Mouse (Mus musculus): ENCODE measurements at regions not wholly inside any gene's neighbourhood (a gene's known extent, or its start where the extent isn't known, plus 50 kb on each side); places are given as distances from the start of the nearest gene placed in this dataset.
"Not testable (repeated sequence)": the region's sequence is repeated elsewhere in the genome, so short reads cannot be mapped to it uniquely, and the experiment has no call there.

- no peak for DNase-seq
These were observed 61.6 kb downstream of the Zxdb start for GRCm38 (mm10) chrX:94785983-94786382.

- no peak for DNase-seq
These were observed 64.1 kb downstream of the Zxdb start for GRCm38 (mm10) chrX:94788331-94788920.

- not testable (repeated sequence) for DNase-seq
These were observed 72.5 kb downstream of the Zxdb start for GRCm38 (mm10) chrX:94796845-94797244.

- not testable (repeated sequence) for DNase-seq
These were observed 73.2 kb downstream of the Zxdb start for GRCm38 (mm10) chrX:94797348-94798182.

- not testable (repeated sequence) for DNase-seq
These were observed 73.8 kb downstream of the Zxdb start for GRCm38 (mm10) chrX:94798183-94798619.

- not testable (repeated sequence) for DNase-seq
These were observed 88.4 kb downstream of the Zxdb start for GRCm38 (mm10) chrX:94812760-94813159.

- DNase-seq, result not testable (repeated sequence)
These were observed 103.2 kb downstream of the Zxdb start for GRCm38 (mm10) chrX:94827524-94827923.

GRCm38 (mm10) chrX:94844110-94844779 lies 119.9 kb downstream of the Zxdb start:
- not testable (repeated sequence) for DNase-seq

GRCm38 (mm10) chrX:94849549-94849948 lies 125.2 kb downstream of the Zxdb start:
- not testable (repeated sequence) for DNase-seq

- DNase-seq, result no peak
These were observed 133.1 kb downstream of the Zxdb start for GRCm38 (mm10) chrX:94857501-94857900.

GRCm38 (mm10) chrX:94857954-94858353 lies 133.6 kb downstream of the Zxdb start:
- DNase-seq, result no peak

GRCm38 (mm10) chrX:94863123-94863522 lies 138.8 kb downstream of the Zxdb start:
- DNase-seq, result no peak

GRCm38 (mm10) chrX:94865531-94866502 lies 141.4 kb downstream of the Zxdb start:
- DNase-seq, result peak; percentile 95

- not testable (repeated sequence) for DNase-seq
These were observed 142.9 kb downstream of the Spin4 start for GRCm38 (mm10) chrX:94883547-94883946.

Measured in thymus, postnatal 4 days (tissue).